Mouse (Mus musculus) frontal cortex, postnatal 25 days (tissue): ENCODE results near the gene Caprin1.

Source experiments
- DNase-seq, 2 experiments: peaks; one replicate each; pipeline ENCODE4 v3.0.0; 2022; ENCODE audit warnings: low spot score in 2 of 2

Gene Caprin1

DNA sequence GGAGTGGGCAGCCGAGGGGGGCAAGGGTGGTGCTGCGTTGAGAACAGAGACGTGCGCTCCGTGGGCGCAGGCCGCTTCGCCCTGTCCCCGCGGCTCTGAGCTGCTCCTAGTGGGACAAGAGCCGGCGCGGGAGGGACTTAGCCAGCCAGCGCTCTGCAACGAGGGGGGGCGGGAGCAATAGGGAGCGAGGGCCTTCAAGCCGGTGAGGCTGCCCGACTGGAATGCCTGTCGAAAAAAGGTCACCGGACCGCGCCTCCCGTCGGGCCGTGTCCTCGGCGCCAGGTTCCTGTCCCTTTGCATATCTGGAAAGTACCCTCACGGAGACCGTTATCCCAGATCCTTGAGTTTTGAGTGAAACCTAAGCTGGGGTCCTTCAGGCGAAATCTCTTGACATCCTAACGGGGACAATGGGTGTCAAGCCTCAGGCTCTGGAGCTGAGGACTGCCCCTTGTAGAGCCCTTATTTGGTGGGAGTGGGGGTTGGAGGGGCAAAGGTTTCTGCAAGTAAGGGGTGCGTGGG lies at the start of gene Caprin1:
Gene Caprin1, minus strand, starts transcription at position 159 of the 519 bp plus-strand sequence.
- peak; percentile 92 to 94 for DNase-seq

DNA sequence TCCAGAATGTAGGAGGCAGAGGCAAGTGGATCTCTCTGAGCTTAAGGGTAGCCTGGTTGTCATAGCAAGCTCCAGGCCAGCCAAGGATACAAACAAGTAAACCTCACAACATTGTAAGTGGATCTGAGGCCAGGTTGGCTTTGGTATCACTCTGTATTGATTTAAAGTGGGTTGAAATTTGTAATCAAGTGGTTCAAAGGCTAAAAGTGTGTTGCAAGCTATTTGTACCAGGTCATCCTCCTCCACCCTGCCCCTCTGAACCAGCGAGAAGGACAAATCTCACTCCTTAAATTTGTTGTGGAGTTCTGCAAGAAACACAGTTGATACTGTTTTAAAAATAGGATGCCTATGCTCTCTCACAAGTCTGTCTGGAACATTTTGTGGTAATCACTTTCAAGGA lies 49.4 kb upstream of the Caprin1 start:
- DNase-seq = no peak

DNA sequence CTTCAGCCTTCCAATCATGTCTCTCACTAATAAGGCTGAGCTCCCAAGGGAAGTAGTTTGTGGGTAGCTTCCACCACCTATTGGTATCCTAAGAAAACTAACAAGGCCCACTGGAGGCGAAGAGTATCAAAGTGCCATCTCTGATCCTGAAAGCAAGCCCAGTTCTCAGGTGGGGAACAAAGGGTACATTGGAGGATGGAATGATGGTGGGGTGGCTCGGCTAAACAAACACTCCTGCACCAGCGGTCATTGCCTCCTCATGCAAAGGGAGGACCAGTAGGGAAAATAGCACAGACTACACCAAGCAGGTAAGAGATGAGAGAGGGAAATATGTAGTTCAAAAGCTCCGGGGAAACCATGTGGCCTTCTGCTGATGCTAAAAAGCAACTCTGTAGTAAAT lies 48.8 kb upstream of the Caprin1 start:
- DNase-seq = no peak

DNA sequence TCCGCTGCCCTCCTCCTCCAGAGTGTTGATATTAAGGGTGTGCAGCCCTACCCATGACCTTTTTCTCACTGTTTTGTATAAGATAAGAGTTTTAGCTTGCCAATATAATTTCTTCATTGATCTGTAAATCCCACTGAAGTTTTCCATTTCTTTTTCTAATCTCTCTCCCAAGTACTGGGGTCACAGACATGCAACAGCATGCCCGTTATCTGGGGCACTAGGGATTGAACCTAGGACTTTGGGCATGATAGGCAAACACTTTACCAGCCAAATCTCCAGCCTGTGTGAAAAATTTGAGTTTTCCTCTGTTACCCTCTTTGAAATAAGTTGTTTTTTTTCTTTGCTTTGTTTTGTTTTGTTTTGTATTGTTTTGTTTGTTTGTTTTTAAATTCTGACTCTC lies 46.6 kb upstream of the Caprin1 start:
- DNase-seq = no peak

DNA sequence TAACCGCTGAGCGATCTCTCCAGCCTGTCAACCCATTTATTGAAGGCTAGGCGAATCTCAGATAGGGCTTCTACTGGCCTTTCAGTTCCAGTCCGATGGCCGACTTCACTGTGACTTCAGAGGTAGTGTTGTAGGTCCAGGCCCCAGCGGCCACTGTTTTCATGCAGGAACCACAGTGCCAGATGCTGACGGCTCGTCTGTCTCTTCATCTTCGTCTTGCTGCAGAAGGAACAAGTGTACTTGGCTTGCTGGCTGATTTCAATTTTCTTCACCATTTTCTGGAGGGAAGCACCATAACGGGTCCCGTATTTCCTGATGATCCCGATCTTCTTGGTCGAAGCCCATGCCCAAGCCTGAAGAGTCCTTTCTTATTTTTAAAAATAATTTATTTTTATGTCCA lies 45.9 kb upstream of the Caprin1 start:
- DNase-seq = no peak

DNA sequence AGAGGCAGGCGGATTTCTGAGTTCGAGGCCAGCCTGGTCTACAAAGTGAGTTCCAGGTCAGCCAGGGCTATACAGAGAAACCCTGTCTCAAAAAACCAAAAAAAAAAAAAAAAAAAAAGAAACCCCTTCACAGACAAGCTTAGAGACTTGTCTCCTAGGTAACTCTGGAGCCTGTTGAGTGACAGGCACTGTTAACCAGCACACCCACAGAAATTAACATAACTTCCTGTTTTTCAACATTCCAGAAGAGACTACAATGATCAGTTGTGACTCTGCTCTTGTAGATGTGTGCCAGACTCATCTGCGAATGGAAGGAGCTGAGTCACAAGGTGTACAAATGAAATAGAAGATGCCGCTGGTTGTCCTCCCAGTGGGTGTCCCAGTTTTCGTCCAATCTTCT lies 44.9 kb upstream of the Caprin1 start:
- DNase-seq = no peak

DNA sequence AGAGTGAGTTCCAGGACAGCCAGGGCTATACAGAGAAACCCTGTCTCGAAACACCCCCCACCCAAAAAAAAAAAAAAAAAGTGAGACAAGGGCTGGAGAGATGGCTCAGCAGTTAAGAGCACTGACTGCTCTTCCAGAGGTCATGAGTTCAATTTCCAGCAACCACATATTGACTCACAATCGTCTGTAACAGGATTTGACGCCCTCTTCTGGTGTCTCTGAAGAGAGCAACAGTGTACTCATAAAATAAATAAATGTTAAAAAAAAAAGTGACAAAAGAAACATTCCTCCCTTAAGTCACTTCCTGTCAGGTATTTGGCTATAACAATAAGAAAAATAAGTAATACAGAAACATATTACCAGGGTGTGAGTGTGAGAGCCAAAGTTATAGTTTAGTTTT lies 41.0 kb upstream of the Caprin1 start:
- DNase-seq = no peak

DNA sequence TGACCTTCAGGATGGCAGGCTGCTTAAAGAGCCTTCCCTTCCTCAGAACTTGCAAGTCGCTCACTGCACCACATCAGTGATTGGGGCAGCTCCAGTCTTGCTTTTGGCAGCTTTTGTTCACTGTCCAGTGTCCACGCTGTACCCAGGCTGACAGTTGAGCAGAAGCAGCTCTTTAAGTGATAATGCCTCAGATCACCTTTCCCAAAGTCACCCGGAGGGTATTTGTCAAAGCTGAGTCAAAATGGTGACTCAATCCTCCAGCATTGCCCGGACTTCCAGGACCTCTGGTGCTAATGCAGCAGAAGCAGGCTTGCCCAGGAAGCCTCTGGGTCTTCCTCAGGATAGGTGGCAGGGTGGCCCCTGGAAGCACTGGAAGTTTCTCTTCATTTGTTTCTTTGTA lies 39.7 kb upstream of the Caprin1 start:
- no peak for DNase-seq

DNA sequence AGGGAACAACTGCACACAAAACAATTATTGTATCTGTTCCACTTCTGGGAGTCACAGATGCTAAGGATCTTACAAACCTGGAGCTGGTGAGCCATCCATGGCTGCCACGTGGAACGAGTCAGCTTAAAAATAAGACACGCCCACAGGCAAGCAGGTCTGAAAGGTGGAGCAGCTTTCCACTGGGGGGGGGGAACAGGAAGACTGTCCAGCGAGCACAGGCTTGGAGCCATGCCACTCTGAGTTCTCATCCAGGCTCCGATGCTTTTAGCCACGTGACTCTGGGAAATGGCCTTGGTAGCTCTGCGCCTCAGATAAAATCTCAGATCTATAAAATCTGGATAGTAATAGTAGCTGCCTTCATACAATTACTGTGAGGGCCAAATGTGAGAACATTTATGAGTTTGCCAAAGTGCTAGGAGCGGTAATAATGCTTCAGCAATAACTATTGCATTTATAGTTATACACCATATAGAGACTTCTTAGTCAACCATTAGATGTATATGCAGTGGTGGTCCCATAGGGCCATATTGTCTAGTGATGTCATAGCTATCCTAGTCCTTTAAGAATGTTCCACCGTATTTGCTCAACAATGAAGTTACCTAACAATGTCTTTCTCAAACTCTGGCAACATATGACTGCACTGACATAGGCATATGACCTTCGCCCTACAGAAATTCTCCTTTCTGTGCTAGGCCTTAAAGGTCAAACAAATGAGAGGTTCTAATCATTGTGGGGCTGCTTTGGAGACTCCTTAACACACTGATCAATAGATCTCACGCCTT lies 38.4 kb upstream of the Caprin1 start:
- no peak for DNase-seq

DNA sequence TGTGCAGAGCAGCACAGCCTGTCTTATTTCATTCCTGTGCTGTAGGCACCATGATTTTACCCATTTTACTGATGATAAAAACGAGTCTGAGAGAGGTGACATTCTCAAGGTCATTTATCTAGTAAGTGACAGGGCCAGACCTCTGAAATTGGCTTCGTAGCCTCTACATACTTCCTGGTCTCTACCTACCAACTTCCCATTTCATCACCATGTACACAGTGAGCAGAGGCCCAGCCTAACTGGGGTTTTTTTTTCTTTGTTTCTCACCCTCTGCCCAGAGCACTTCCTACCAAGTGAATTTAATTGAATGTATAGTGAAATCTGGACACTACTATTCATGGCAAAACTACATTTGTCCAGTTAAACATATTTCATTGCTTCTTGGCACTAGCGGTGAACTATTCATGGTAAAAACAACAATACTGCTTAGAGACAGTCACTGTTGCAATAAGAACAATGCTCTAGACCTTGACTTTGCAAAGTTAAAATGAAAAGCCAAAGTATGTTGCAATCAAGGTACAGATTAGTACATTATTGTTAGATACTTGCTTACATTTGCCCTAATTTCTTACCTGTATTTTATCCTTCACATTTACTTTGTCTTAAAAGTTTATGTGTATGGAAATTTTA lies 36.5 kb upstream of the Caprin1 start:
- no peak for DNase-seq

DNA sequence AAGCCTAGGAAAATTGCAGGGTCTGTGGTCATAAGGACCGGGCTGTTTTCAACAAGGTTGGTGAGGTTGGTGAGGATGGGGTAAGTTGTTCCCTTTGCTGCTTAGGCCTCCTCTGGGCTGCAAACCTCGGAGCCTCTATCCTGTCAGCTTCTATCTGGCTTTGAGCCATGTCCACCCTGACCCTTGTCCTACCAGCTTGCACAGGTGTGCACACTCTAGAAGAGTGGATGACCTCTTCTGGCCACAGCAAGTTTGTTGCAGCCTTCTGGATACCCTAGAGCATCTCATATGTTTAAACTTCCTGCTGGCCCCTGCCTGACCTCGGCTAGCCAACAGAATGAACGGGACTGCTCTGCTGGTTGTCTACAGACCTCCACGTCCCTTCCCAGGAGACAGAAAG lies 35.5 kb upstream of the Caprin1 start:
- no peak for DNase-seq

DNA sequence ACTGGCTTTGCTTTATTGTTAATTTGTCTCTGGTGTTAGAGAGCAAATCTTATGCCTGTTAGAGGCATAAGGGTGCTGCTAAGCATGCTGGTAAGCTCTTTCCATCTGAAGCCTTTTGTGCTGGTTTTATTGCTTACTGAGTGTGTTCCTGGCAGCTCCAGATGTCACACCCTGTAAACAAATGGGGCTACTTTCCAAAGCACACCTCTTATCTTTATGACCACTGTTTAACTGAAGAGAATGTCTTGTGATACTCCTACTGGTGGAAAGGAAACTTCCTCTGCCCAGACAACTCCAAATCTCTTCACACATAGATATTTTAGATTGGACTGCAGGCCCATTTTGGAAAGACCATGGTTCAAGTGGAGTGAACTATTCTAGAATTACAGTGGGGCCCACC lies 31.5 kb upstream of the Caprin1 start:
- no peak for DNase-seq

DNA sequence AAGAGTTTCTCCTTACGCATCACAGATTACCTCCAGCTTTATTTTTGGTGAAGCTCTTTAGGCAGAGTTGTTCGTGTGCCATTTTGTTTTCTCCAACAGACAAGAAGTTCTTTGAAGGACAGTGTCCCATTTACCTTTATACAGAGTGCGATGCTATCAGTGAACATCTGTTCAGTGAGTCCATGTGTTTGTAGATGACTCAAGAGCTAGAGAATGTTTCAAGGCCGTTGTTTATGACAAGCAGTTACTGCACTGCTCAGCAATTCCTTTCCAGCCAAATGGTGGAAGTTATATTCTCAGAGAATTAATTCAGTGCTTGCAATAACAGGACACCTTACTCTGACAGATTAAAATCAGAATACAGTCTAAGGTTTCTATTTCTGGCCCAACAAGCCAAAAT lies 27.5 kb upstream of the Caprin1 start:
- DNase-seq = no peak

DNA sequence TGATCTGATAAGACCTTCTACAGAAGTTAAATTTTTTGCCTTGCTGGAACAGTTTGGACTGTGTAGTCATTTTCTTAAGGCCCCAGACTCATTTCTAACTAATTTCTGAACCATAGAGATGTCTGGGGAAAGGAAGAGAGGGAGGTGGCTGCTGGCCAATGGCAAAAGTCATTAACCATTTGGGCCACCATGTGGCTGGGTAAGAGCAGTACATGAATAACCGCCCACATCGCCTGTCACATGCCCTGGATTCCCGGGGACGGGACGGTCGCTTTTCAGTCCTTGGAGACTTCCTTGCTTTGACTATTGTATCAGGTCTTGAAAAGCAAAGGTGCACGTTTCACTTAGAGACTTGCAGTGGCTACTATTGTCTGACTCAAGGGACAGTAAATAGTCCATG lies 25.1 kb upstream of the Caprin1 start:
- DNase-seq = no peak

DNA sequence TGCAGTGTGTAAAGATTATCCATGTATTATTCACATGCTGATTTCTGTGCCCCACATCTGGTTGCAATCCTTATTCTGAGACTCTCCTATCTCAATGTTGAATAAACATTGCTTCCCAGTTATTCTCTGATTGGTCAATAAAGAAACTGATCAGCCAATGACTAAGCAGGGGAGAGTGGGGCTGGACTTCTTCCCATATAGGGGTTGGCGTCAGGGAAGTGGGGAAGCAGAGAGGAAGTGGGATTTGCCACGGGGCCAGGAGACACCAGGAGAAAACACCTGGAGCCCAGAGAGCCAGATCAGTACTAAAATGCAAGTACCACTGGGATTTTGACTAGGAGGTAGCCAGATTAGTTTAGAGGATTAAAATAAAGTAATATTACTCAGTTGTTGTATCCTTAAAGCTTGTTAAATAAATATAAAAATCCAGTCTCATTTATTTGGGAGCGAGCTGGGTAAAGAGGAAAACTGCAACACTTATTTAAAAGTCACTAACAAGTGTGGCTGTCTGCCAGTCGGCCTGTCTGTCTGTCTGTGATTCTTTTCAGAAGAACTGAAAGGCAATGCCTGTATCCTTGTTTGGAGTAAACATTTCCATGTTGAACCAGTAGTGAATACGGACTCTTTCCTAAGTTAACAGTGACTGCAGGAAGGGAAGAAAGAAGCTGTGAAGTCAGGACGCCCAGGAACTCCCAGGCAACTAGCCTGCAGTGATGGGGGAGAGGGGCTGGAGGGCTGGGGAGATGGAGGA lies 19.9 kb upstream of the Caprin1 start:
- no peak for DNase-seq

DNA sequence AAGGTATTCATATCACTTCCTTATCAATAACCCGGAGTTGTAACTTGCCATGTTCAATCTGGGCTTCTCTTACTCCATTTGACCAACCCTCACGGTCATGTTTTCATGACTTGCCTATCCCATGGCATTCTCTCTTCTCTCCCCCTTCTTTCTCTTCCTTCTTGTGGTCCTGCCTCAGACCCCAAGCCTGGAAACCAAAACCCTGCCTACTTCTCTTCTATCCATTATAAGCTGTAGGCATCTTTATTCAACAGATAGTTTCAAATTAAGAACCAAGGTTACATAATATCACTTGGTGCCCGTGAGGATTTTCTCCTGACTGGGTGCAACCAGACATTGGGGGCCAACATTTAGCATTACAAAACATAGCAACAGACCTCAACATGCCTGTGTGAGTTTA lies 18.5 kb upstream of the Caprin1 start:
- no peak for DNase-seq

DNA sequence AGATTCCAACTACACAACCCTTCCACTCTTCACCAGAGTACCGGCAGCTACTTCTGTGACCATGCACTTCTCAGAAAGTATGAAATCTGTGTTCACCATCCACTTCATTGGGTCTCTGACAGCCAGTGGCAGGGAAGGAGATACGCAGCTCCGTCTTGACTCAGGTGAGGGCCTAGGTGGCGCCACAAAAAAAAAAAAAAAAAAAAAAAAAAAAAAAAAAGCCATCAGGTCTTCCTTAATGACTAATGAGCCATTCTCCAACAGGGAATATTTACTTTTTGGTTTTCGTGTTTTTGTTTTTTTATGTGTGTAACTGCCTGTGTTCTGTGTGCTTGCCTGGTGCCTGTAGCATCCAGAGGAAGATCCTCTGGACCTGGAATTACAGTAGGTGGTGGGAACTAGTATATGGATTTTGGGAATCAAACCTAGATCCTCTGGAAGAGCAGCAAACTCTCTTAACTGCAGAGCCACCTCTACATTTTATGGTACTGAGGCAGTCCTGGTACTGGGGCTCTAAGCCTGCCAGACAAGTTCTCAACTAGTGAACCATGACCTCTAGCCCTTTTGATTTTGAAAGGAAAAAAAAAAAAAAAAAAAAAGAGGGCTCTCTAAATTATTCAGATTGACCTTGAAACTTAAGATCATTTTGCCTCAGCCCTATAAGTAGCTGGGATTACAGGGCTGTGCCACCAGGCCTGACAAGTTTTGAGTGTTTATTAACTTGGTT lies 14.2 kb upstream of the Caprin1 start:
- no peak for DNase-seq

DNA sequence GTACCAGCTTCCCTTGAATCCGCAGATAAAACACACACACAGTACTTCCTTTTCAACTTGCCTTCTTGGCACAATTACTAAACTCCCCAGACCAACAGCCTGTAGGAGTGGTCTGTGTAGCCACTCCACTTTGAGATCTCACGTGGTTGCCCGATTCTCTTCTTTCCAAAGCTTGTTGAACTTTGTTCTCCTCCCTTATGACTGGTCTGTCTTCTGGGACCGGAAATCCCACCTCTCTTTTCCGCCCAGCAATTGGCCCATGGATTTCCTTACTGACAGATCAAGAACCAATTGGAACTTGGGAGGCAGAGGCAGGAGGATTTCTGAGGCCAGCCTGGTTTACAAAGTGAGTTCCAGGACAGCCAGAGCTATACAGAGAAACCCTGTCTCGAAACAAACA lies 13.0 kb upstream of the Caprin1 start:
- DNase-seq = no peak

DNA sequence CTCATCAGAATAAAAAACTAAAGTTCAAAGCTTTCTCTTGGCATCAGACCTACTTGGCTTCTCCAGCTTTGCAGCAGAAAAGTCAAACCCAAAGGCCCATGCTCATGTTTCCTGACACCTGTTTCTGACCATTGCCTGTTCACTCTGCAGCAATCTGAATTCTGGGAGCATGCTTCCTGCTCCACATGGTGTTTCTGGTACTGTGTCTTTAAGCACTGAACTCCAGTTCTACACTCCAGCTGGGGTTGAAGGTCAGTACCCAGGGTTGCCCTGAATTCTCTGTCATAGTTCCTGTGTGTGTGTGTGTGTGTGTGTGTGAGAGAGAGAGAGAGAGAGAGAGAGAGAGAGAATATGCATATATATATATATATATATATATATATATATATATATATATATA lies 11.0 kb upstream of the Caprin1 start:
- DNase-seq = no peak

DNA sequence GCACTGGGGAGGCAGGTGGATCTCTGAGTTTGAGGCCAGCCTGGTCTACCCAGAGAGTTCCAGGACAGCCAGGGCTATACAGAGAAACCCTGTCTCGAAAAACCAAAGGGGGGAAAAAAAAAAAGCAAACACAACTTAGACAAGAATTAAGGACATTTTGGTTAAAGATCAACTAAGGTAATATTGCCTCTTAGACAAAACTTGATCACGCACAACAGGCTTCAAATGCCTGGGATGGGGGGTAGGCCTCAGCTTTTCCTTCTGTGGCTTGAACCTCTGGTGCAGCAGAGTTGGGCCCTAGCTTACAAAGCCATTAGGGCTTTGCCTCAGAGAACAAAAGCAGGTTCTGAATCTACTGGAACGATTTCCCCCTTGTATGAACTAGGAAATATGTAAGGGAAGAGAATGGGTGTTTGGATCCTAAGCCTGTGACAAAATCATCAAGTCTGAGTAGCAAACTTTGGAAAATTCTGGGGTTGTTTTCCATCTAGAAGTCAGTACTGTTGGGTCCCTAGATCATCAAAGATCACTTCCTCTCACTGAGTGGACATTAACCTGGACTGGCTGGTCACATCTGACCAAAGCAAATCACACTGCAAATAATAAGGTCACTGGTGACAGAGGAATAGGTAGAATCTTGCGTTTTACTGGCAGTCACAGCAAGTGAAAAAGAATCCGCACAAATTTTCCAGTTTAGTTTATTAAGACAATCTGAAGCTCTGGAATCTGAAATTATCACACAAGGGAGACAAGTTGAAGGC lies 6.5 kb upstream of the Caprin1 start:
- no peak for DNase-seq

DNA sequence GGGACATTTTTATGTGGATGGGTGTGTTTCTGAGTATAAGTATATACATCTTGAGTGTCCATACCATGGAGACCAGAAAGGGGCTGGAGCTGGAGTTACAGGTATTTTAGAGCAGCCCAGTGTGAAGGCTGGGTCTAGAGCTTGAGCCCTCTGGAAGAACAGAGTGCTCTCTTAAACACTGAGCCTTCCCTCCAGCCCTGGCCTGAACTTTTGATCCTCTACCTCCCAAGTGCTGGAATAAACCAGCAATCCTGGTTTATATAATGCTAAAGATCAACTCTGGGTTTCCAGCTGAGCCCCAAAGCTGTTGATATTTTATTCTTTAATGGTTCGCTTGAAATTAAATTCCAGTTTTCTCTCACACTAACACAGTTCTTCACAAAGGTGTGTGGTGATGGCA lies 5.0 kb upstream of the Caprin1 start:
- DNase-seq = no peak
